Mouse (Mus musculus) forebrain, embryonic 15.5 days (tissue): ENCODE results near the gene Prss23. TPM values are rescaled to one million over a fixed set of nuclear protein-coding genes. Genes with fewer than 3 reads are reported as not detected.

ENCODE experiments used
- ATAC-seq: fragments of 200-750 bp; cut with Nextera tagmentation; replicated peaks from 2 replicates; pipeline ENCODE4 v1.8.0; 2017; ENCODE audit warnings: mild to moderate bottlenecking, moderate TSS enrichment, moderate library complexity
- H3K27ac ChIP-seq: fragments of 300-500 bp; sonication (generic); replicated peaks from 2 replicates; pipeline ENCODE4 v1.5.1; 2015; ENCODE audit warnings: mild to moderate bottlenecking, inconsistent platforms
- H3K27me3 ChIP-seq: fragments of 300-500 bp; sonication (generic); 2 replicates; pipeline ENCODE4 v1.6.1; 2015; ENCODE audit warnings: inconsistent platforms
- H3K36me3 ChIP-seq: fragments of 300-500 bp; sonication (generic); 2 replicates; pipeline ENCODE4 v1.6.1; 2015; ENCODE audit warnings: mild to moderate bottlenecking, inconsistent platforms
- H3K4me1 ChIP-seq: fragments of 300-500 bp; sonication (generic); 2 replicates; pipeline ENCODE4 v1.6.1; 2015; ENCODE audit warnings: inconsistent platforms
- H3K4me2 ChIP-seq: fragments of 300-500 bp; sonication (generic); replicated peaks from 2 replicates; pipeline ENCODE4 v1.6.1; 2015; ENCODE audit warnings: mild to moderate bottlenecking, inconsistent platforms
- H3K4me3 ChIP-seq: fragments of 300-500 bp; sonication (generic); 2 replicates; pipeline ENCODE4 v1.5.1; 2015; ENCODE audit warnings: mild to moderate bottlenecking, inconsistent platforms
- H3K9ac ChIP-seq: fragments of 300-500 bp; sonication (generic); replicated peaks from 2 replicates; pipeline ENCODE4 v1.6.1; 2015; ENCODE audit warnings: mild to moderate bottlenecking, inconsistent platforms
- H3K9me3 ChIP-seq: fragments of 300-500 bp; sonication (generic); 2 replicates; pipeline ENCODE4 v1.6.1; 2016; ENCODE audit warnings: inconsistent platforms
- WGBS: fragments of 180-500 bp; shearing (Covaris S2); methylation state at CpG from one replicate; pipeline ENCODE4 v1.1.7; 2015; ENCODE audit warnings: mixed read lengths; 5-methylcytosine and 5-hydroxymethylcytosine counted together
- polyA plus RNA-seq: library from polyadenylated mRNA; unstranded; fragments of >200 nt; fragmentation: Nextera tagmentation; extraction: Ambion mirVana; gene quantifications from 2 replicates; pipeline ENCODE4 v1.2.1, GENCODE M21; 2015

Gene Prss23
- polyA plus RNA-seq, 1 experiment from 2014 or later = 12.5 TPM

- ATAC-seq = no peak
- no peaks in the 10 kb centered on the region for H3K4me1 ChIP-seq
- no peaks in the 10 kb centered on the region for H3K27me3 ChIP-seq
- no peaks in the 10 kb centered on the region for H3K36me3 ChIP-seq
- WGBS = 82% methylated on average over 7 of the region's 7 CpGs
- no peak overlapping the region for H3K27ac ChIP-seq
- no peak overlapping the region for H3K4me2 ChIP-seq
- H3K4me3 ChIP-seq = no peak overlapping the region
- H3K9me3 ChIP-seq = no peaks in the 10 kb centered on the region
- no peak overlapping the region for H3K9ac ChIP-seq
These were observed 43.0 kb downstream of the Prss23 start for GRCm38 (mm10) chr7:89483769-89484568.

DNA sequence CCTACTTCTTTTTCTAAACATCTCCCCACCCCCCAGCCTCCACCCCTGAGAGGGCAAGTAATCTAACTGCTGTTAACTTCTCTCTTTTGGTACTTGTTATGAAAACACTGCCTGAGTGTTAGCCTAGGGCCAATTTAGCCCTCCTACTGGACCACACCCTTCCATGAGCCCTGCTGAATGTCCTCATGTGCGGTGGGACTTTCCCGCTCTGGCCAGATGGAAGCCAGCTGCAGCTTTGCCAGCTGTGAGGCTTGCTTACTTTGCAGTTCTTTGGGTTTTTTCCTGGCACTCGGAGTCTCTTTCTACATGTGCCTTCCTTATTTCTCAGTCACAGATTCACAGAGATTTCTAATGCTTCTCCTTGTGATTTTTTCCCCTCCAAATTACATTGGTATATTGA is 45.3 kb downstream of the Prss23 start:
- H3K9me3 ChIP-seq = no peaks in the 10 kb centered on the region
- no peaks in the 10 kb centered on the region for H3K36me3 ChIP-seq
- no peaks in the 10 kb centered on the region for H3K27me3 ChIP-seq
- H3K9ac ChIP-seq = no peak overlapping the region
- 78% methylated on average over 3 of the region's 3 CpGs for WGBS
- no peak overlapping the region for H3K27ac ChIP-seq
- no peak overlapping the region for H3K4me3 ChIP-seq
- no peak for ATAC-seq
- 0 out of 2 replicates have a peak, but pooled peaks cover 4% of the 10 kb centered on the region for H3K4me1 ChIP-seq
- H3K4me2 ChIP-seq = no peak overlapping the region

DNA sequence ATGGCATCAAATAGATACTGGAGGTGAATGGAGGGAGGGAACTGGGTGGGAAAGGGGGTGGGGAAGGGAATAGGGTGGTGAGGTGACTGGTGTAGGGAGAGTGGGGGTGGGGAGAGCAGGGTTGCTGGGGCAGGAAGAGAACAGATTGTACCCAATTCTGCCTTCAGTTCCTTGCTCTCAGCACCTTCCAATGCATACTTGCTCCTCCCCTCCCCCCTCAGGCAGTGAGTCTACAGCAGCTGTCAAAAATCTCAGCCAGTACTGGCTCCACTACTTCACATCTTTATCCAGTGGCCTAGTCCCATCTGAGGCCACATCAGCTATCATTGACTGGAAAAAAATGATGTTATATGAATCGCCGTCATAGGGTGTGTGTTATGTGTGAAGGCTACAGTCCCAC is 48.5 kb downstream of the Prss23 start:
- Histone ChIP-seq H3K9ac (no peak overlapping the region), H3K4me1 (0 out of 2 replicates have a peak, but pooled peaks cover 4% of the 10 kb centered on the region), H3K4me2 (no peak overlapping the region), H3K27me3 (no peaks in the 10 kb centered on the region), H3K4me3 (no peak overlapping the region), H3K36me3 (no peaks in the 10 kb centered on the region), H3K27ac (no peak overlapping the region), H3K9me3 (no peaks in the 10 kb centered on the region)
- ATAC-seq = 0 out of 2 replicates have a peak, but pooled peaks have one; percentile 38
- 83% methylated on average over 2 of the region's 2 CpGs for WGBS

DNA sequence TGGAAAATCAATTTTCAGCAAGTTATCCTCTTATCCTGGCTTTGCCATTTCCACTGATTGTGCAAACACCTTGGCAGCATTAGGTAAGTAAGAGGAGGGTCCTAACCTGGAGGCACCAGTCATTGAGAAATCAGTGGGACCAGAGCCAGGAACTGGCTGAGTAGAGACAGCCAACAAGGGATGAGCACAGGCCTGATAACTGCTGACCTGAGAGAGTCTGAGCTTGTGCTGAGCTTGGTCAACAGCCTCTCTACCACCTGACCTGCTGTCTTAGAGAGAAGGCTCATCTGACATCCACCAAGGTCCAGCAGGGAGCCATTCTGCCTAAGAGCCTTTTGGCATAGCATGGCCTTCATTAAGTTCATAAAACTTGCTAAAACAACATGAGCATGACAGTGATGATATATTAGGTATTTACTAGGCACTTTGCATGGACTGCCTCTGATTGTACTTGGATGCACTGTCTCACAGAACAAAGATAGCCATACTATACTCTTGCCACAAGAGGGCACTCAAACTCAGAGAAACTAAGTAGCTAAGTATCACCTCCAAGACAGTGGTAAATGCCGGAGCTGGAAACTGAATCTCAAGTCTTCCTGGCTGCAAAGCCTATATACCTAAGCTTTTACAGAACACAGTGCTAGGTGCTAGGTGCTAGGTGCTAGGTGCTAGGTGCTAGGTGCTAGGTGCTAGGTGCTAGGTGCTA is 49.5 kb downstream of the Prss23 start:
- Histone ChIP-seq H3K4me1 (0 out of 2 replicates have a peak, but pooled peaks cover 4% of the 10 kb centered on the region), H3K27me3 (no peaks in the 10 kb centered on the region), H3K36me3 (no peaks in the 10 kb centered on the region), H3K4me2 (no peak overlapping the region), H3K27ac (no peak overlapping the region), H3K9ac (no peak overlapping the region), H3K4me3 (no peak overlapping the region), H3K9me3 (no peaks in the 10 kb centered on the region)
- WGBS = 0% methylated on average over 1 of the region's 1 CpGs
- peak; percentile 85 for ATAC-seq

GRCm38 (mm10) chr7:89473442-89473841 is 53.5 kb downstream of the Prss23 start:
- H3K9ac ChIP-seq = no peak overlapping the region
- WGBS = 57% methylated on average over 4 of the region's 4 CpGs

DNA sequence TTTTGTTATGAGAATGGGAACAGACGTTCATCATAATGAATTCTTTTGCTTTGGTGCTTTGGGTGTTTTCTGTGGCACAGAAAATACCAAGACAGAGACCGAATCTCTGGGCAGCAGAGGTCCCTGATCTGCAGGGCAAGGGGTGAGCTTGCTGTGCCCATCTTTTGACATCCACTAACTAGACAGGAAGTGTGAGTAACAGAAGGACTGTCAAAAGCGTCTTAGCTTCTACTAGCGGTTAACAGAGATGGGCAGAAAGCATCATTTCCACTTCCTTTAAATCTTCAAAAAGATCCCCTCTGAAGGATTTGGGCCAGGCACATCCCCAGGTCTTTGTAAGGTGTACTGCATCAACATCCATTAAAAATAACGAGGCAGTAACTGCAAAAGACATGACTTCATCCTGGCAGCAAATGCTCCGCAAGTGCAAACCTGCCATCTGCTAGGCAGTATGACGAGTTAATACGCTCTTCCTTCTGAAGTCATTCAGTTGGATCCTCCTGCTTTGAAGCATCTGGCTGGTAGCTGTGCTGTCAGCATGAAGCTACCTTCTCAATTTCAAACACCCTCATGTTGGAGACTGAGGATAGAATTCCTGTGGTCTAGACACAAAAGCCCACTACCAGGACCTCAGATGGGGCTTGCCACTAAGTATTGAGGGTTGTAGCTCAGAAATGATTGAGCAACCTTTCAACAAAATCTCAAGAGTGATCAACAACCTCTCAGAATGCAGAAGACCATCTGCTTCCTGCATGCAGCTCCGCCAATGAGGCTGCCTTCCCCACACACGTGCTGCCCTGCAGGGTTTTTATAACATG is 63.0 kb downstream of the Prss23 start:
- no peak overlapping the region for H3K4me2 ChIP-seq
- no peaks in the 10 kb centered on the region for H3K4me1 ChIP-seq
- H3K27me3 ChIP-seq = no peaks in the 10 kb centered on the region
- no peak overlapping the region for H3K27ac ChIP-seq
- no peaks in the 10 kb centered on the region for H3K36me3 ChIP-seq
- no peak overlapping the region for H3K9ac ChIP-seq
- WGBS = 45% methylated on average over 10 of the region's 10 CpGs
- H3K4me3 ChIP-seq = no peak overlapping the region
- peak; percentile 88 for ATAC-seq
- no peaks in the 10 kb centered on the region for H3K9me3 ChIP-seq

More at GRCm38 (mm10) chr7:89473442-89473841, 53.5 kb downstream of the Prss23 start:
- H3K27ac ChIP-seq = no peak overlapping the region
- H3K36me3 ChIP-seq = no peaks in the 10 kb centered on the region
- no peaks in the 10 kb centered on the region for H3K27me3 ChIP-seq
- H3K9me3 ChIP-seq = no peaks in the 10 kb centered on the region
- no peak for ATAC-seq
- H3K4me1 ChIP-seq = 0 out of 2 replicates have a peak, but pooled peaks cover 3% of the 10 kb centered on the region
- H3K4me3 ChIP-seq = no peak overlapping the region
- H3K4me2 ChIP-seq = no peak overlapping the region

- Histone ChIP-seq H3K27ac (no peak overlapping the region), H3K4me2 (no peak overlapping the region), H3K9ac (no peak overlapping the region), H3K36me3 (no peaks in the 10 kb centered on the region), H3K4me1 (no peaks in the 10 kb centered on the region), H3K27me3 (no peaks in the 10 kb centered on the region), H3K9me3 (no peaks in the 10 kb centered on the region), H3K4me3 (no peak overlapping the region)
- ATAC-seq = no peak
- 73% methylated on average over 3 of the region's 3 CpGs for WGBS
These were observed 63.7 kb downstream of the Prss23 start for GRCm38 (mm10) chr7:89463246-89463645.

- no peak overlapping the region for H3K27ac ChIP-seq
- no peak overlapping the region for H3K9ac ChIP-seq
- no peaks in the 10 kb centered on the region for H3K9me3 ChIP-seq
- H3K4me3 ChIP-seq = no peak overlapping the region
- H3K4me1 ChIP-seq = no peaks in the 10 kb centered on the region
- 90% methylated on average over 5 of the region's 5 CpGs for WGBS
- no peaks in the 10 kb centered on the region for H3K27me3 ChIP-seq
- ATAC-seq = no peak
- no peak overlapping the region for H3K4me2 ChIP-seq
- no peaks in the 10 kb centered on the region for H3K36me3 ChIP-seq
These were observed 64.3 kb downstream of the Prss23 start for GRCm38 (mm10) chr7:89462646-89463207.

GRCm38 (mm10) chr7:89461351-89461750 is 65.6 kb downstream of the Prss23 start:
- 69% methylated on average over 3 of the region's 3 CpGs for WGBS
- H3K9ac ChIP-seq = no peak overlapping the region
- no peak overlapping the region for H3K4me3 ChIP-seq
- no peak overlapping the region for H3K4me2 ChIP-seq
- no peak for ATAC-seq
- H3K9me3 ChIP-seq = no peaks in the 10 kb centered on the region
- H3K4me1 ChIP-seq = no peaks in the 10 kb centered on the region
- H3K36me3 ChIP-seq = no peaks in the 10 kb centered on the region
- H3K27me3 ChIP-seq = no peaks in the 10 kb centered on the region
- no peak overlapping the region for H3K27ac ChIP-seq

GRCm38 (mm10) chr7:89460911-89461310 is 66.1 kb downstream of the Prss23 start:
- H3K4me1 ChIP-seq = no peaks in the 10 kb centered on the region
- H3K4me3 ChIP-seq = no peak overlapping the region
- H3K27ac ChIP-seq = no peak overlapping the region
- H3K36me3 ChIP-seq = no peaks in the 10 kb centered on the region
- no peak overlapping the region for H3K9ac ChIP-seq
- H3K4me2 ChIP-seq = no peak overlapping the region
- no peaks in the 10 kb centered on the region for H3K27me3 ChIP-seq
- no peaks in the 10 kb centered on the region for H3K9me3 ChIP-seq
- ATAC-seq = no peak

DNA sequence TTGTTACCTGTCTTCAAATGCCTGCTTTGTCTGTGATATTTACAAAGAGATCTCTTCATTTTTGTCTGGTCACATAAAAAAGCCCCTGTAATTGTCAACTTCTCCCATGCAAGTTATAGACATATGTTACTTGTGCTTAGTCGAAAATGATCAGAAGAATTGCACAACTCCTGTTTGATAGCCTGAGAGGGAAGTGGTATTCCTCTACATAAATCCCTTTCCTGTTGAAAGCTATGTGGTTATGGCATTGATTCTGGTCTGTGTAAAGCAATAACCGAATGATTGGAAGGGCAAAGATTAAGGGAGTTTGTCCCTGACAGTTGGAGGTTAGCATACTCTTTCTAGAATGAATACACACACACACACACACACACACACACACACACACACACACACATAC is 67.3 kb downstream of the Prss23 start:
- WGBS = 88% methylated on average over 2 of the region's 2 CpGs
- Histone ChIP-seq H3K9ac (no peak overlapping the region), H3K36me3 (no peaks in the 10 kb centered on the region), H3K4me3 (no peak overlapping the region), H3K4me1 (no peaks in the 10 kb centered on the region), H3K9me3 (no peaks in the 10 kb centered on the region), H3K27me3 (no peaks in the 10 kb centered on the region), H3K27ac (no peak overlapping the region), H3K4me2 (no peak overlapping the region)
- ATAC-seq = no peak
